Mouse (Mus musculus): ENCODE results near the gene Crebl2.
A peak's percentile ranks its signal among the peaks of the same experiment; 100 is the strongest.

Gene Crebl2

GRCm38 (mm10) chr6:134877276-134877675, 47.3 kb downstream of the Crebl2 start:
- DNase-seq = no peak

DNA sequence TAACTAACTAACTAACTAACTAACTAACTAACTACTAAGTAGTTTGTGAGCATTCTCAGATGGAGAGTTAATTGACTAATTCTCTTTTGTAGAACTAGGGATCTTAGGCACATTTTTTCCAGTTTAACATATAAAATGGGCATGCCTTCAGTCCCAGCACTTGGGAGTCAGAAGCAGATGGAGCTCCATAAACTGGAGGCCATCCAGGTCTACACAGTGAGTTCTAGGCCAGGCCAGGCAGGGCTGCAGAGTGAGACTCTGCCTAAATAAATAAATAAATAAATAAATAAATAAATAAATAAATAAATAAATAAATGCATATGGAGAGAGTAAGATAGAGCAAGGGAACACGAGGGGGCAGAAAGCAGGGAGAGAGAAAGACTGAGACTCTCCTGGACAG, 47.9 kb downstream of the Crebl2 start:
- peak; percentile 62 for DNase-seq

DNA sequence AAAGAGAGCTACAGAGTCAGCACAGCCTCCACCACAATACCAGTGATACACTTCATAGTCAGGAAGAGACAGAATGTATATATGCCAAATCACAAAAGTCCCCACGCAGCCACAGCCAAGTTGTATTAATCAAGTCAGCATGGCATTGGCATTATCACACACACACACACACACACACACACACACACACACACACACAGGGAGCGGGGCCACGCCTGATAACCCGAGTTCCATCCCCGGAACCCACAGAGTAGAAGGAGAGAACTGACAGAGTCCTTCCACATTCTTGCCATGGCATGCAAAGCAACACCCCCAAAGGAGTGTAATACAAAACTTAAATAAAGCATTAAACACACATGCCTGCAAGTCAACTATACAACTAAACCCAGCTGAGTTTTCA, 49.6 kb downstream of the Crebl2 start:
- DNase-seq = no peak

DNA sequence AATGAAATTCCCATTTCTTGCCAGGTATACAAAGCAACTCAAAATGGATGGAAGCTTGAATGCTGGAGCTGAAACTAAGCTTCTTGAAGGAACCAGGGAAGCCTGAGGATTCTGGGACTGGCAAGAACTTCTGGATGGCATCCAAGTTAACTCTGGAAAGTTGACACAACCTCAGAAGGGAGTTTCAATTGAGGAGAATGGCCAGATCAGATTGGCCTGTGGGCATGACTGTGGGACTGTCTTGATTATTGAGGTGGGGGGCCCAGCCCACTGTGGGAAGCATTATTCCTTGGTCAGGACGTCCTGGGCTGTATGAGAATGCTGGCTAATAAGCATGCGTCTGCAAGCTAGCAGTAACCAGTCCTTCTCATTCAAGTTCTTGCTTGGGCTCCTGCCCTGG, 50.1 kb downstream of the Crebl2 start:
- DNase-seq = no peak

GRCm38 (mm10) chr6:134883661-134884060, 53.7 kb downstream of the Crebl2 start:
- DNase-seq = no peak

GRCm38 (mm10) chr6:134885515-134885914, 55.6 kb downstream of the Crebl2 start:
- no peak for DNase-seq

- no peak for DNase-seq
Observed at GRCm38 (mm10) chr6:134886475-134886874, 56.5 kb downstream of the Crebl2 start.

- DNase-seq = peak; percentile 46
Observed at GRCm38 (mm10) chr6:134887008-134887407, 57.1 kb downstream of the Crebl2 start.

DNA sequence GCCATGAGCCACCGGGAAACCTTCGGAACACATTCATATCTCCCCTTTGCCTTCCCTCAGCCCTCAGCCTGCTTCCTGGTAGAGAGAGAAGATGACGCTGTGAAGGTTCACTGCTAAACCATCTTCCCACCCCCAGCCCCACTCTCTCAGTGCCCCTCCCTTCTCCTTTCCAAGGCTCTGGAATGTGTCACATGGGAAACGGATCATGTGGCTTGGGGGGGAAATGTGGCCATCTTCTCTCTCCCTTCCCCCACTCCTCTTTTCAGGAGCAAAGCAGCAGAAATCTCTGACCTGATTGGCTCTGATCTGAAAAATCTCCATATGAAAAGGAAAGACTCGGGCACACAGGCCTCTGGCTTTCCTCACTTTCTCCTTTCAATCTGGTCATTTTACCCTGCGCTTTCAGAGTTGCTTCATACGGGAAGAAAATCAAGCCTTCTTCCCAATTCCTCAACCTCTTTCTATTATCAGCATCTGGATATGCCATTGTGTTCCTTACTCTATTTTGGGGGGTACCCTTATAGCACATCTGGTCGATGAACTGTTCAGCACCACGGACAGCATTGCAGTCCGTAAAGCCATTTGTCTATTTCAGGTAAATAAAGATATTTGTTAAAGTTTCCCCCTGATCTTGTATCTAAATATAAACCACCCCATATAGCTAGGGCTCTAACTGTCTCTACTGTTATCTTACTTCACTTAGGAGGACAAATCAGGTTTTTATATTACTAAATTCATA, 57.9 kb downstream of the Crebl2 start:
- peak; percentile 80 for DNase-seq

GRCm38 (mm10) chr6:134888563-134889017, 58.6 kb downstream of the Crebl2 start:
- DNase-seq = peak; percentile 35

DNA sequence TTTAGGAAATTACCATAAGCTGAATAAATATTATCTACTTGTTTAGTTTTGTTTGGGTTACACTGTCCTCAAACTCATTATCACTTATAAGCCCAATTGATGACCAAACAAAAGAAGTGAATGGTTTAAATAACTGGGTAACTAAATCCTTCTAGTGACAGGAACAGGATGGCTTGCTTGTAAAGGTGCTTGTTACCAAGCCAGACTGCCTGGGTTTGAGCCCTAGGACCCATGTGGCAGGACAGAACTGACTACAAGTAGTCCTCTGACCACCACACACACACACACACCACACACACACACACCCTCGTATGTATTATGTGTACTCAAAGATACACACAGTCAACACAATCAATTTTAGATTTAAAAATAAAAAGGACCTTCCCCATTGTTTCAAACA, 59.8 kb downstream of the Crebl2 start:
- no peak for DNase-seq

DNA sequence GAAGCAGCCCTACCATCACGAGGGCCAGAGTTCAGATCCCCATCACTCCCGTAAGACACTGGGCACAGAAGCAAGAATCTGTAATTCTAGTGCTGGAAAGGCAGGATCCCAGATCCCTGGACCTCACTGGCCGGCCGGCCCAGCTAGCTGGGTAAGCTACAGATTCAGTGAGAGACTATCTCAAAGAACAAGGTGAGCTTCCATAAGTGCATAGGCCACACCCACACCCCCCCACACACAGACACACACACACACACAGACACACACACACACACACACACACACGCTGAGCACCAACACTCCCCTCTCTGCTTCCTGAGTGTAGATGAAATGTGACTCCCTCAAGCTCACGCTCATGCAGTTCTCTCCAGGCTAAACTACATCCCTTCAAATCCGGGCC, 60.5 kb downstream of the Crebl2 start:
- DNase-seq = no peak

DNA sequence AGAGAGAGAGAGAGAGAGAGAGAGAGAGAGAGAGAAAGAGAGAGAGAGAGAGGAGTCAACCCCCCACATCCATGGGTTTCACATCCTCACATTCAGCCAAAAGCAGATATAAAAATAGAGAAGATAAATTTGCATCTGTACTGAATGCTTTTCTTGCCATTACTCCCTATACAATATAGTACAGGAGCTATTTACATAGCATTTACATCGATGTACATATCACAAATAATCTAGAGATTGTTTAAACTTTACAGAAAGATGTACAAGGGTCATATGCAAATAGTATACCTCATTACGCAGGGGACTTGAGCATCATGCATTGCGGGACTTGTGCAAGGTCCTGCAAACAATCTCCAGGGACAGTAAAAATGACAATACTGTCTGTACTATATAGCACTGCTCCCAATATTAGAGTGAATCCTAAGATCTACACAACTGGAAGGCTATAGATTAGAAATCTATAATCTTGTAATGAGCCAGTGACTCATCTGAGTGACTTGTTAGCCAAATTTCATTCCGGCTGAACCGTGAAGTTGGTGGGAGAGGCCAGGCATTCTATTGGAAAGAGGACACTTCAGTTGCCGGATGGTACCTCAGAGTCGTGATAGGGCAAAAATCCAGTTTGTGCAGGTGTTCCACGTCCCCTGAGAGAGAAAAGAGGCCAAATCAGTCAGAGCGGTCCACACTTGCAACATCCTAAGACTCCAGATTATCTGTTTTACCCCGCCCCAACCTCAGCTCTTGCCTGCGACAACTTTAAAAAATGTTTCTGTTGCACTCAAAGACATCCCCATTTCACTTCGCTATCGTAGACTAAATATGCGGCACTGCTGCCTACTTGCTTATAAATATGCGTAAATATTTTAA, 66.8 kb downstream of the Crebl2 start:
- no peak for DNase-seq

GRCm38 (mm10) chr6:134897443-134898094, 67.6 kb downstream of the Crebl2 start:
- DNase-seq = peak; percentile 98

- DNase-seq = peak; percentile 91
Observed at GRCm38 (mm10) chr6:134898095-134898965, 68.4 kb downstream of the Crebl2 start, which contains the start of gene Gpr19. Gene Gpr19, minus strand, starts transcription at chr6:134898578.

DNA sequence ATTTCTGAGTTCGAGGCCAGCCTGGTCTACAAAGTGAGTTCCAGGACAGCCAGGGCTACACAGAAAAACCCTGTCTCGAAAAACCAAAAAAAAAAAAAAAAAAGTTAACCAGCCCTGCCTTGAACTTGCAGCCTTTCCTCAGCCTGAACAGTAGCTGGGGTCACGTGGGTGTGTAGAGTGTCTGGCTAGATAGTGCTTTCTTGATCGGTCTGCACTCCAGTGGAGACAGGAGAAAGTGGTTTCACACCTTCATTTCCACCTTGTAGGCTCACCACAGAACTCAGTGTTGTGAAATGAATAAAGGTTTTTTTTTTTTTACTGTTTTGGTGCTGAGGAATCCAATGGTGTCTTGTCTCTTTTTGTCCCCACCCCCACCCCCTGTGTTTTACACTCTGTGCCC, 73.4 kb downstream of the Crebl2 start:
- DNase-seq = no peak

GRCm38 (mm10) chr6:134903891-134904884, 74.2 kb downstream of the Crebl2 start:
- DNase-seq = no peak

- no peak for DNase-seq
Observed at GRCm38 (mm10) chr6:134905811-134906210, 75.9 kb downstream of the Crebl2 start.

All from cerebellum, adult 8-10 months (tissue).